Mouse (Mus musculus) gastrocnemius, postnatal 36 days (tissue): Measurements from ENCODE around the gene Edn3. TPM values are rescaled to one million over a fixed set of nuclear protein-coding genes. Genes with fewer than 3 reads are reported as not detected.

Experiments used
- DNase-seq, 2 experiments: peaks; one replicate each; pipeline ENCODE4 v3.0.0; 2022
- intact Hi-C: fragments of 180-260 bp; cut with DNase I; formaldehyde crosslinking; loops from one replicate; pipeline ENCODE4 v1.15.1; 2025
- total RNA-seq, 2 experiments: library from RNA; stranded (reverse); gene quantifications; 2 replicates each; pipeline ENCODE4 v1.2.3; 2021

Gene Edn3
- total RNA-seq, 2 experiments from 2014 or later, result 0.79 to 1.2 TPM

DNA sequence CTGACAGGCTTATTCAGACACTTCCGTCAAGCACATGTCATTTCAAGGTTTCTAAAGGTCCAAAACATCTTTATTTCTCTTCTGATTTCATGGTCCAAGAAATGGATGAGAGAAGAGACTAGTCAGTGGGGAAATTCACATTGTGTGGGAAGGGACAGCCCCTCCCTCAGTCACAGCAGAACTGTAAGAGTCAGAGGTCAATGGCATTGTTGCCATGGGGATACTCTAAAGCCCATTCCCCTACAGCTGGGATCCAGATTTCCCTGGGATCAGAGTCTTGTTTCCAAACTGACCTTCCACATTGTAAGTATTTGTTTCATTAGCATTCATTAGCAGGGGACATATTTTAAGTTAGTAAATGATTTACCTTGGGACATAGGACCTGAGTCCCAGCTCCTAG, 32.8 kb downstream of the Edn3 start:
- no peak for DNase-seq
- intact Hi-C loops, result no loop called here

- no peak for DNase-seq
- intact Hi-C loops, result no loop called here
These were observed 36.6 kb downstream of the Edn3 start for GRCm38 (mm10) chr2:174796998-174797397.

- intact Hi-C loops, result no loop called here
- DNase-seq, result no peak
These were observed 37.2 kb downstream of the Edn3 start for GRCm38 (mm10) chr2:174797495-174798068.

- intact Hi-C loops, result no loop called here
- DNase-seq, result no peak
These were observed 42.0 kb downstream of the Edn3 start for GRCm38 (mm10) chr2:174802453-174802852.

- no peak for DNase-seq
- intact Hi-C loops, result no loop called here
These were observed 43.2 kb downstream of the Edn3 start for GRCm38 (mm10) chr2:174803661-174804060.

GRCm38 (mm10) chr2:174807900-174808299, 47.5 kb downstream of the Edn3 start:
- intact Hi-C loops, result no loop called here
- DNase-seq, result no peak

DNA sequence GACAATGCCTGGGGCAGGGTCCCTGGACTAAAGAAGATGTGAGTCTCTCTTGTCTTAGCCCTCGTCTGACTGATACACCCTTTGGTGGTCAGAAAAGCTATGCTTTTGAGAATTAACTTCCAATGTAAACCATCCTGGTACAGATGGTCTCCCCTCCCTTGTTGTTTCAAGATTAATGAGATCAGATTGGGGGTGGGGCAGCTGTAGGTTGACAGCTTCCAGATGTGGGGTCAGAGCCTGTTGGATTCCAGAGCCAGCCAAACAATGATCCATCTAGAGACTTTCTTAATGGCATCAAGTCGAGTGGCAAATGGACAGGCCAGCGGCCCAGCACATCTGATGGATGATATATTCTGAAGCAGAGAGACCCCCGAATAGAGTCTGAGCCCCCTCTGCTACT, 48.9 kb downstream of the Edn3 start:
- no peak for DNase-seq
- intact Hi-C loops, result no loop called here

DNA sequence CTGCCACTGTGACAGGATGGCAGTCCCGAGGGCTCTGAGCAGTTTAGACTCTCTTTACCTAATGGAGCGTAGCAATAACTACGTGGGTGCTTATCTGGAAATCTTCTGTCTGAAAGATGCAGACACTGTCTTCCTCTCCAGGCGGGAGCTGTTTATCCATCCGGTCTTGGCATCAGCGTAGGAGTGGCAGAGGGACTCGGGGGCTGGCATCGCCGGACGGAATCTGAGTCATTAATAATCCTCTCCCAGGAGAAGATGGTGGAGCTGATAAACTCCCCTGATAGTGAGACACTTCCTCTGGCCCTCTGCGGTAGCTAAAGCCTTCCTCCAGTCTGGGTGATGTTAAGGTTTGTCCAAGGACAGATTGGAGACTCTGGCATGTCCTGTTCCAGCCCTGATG, 52.9 kb downstream of the Edn3 start:
- intact Hi-C loops, result no loop called here
- DNase-seq, result no peak

GRCm38 (mm10) chr2:174816163-174816562, 55.7 kb downstream of the Edn3 start:
- DNase-seq, result no peak
- intact Hi-C loops, result no loop called here

DNA sequence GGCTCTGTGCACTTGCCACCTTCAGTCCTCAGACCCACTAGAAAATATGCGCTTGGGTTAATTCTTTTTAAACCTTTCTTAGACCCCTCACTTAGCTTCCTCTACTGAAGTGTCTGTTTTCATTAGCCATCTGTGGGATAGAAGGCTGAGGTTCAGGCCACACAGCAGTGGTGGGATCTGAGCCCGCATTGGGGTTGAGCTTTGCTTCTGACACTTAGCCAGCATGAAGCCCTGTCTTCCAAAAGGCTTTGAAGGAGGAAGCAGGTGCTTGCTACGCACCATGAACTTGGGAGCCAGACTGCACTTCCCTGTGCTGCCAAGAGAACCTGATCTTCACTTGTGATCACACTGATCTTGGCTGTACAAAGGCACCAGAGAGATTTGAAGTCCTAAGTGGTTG, 59.9 kb downstream of the Edn3 start:
- intact Hi-C loops, result no loop called here
- no peak for DNase-seq

DNA sequence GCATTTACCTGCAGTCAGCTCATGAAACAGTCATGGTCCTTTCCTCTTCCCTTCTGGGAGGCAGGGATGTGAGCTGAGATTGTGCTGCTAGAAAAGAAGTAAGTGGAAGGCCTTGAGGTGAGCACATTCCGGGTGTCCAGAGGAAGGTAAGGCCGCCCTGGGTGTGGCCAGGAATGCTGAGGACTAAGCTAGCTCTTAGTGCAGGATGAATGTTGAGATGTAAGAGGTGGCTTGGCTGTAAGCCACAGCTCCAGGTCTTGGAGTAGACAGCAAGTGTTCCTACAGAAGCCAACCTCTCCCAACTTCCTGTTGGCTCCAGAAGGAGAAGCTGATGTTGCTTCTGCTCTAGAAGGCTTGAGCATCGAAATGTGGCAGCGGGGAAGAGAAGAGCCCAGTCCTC, 67.4 kb downstream of the Edn3 start:
- intact Hi-C loops, result no loop called here
- no peak for DNase-seq

- intact Hi-C loops, result no loop called here
- DNase-seq, result no peak
These were observed 73.2 kb downstream of the Edn3 start for GRCm38 (mm10) chr2:174833608-174834007.

Other genes with a start within 250 kb of the Edn3 start
- under 1 TPM in 1 of 2 experiments, not detected in 1; 0.05 TPM for gene Zfp831, start 117.1 kb upstream of the Edn3 start, total RNA-seq
- gene Gm14444, start 249.6 kb downstream of the Edn3 start, total RNA-seq, result under 1 TPM in 1 of 2 experiments, not detected in 1; 0.31 TPM